Mouse (Mus musculus): ENCODE data around the gene Dmgdh. TPM values are rescaled to one million over a fixed set of nuclear protein-coding genes. Genes with fewer than 3 reads are reported as not detected.
A peak's percentile ranks its signal among the peaks of the same experiment; 100 is the strongest.

The Dmgdh gene
- polyA plus RNA-seq, 1 experiment from 2014 or later = 17.2 TPM

DNA sequence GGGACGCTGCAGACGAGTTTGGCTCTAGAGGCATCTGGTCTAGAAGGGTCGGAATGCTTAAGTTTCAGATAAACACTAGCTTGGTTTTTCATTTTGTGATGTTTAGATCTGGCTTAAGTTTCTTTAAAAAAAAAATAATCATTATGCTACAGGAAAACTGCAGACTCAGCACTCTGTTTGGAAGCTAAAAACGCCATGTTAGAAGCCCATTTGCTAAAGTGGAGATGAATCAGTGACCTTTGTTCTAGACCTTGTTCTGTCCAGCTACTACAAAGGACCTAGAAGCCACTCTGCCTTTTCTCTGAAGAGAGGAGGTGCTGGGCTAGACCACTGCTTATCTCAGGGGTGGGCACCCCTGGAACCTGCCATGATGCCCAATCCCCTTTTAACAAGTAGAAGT is 36.1 kb downstream of the Dmgdh start:
- H3K27me3 ChIP-seq = no peaks in the 10 kb centered on the region
- 69% methylated on average over 4 of the region's 4 CpGs for WGBS (ENCODE audit: insufficient replicate concordance)
- no peaks in the 10 kb centered on the region for H3K9me3 ChIP-seq (replicated peaks)
- no peak for ATAC-seq (ENCODE audit: insufficient read depth)
- H3K36me3 ChIP-seq (replicated peaks) = no peaks in the 10 kb centered on the region
- no peak overlapping the region for H3K4me2 ChIP-seq
- no peak overlapping the region for H3K4me3 ChIP-seq (replicated peaks)
- no peaks in the 10 kb centered on the region; the same call in 1 of the 2 replicates for H3K4me1 ChIP-seq (replicated peaks)
- H3K9ac ChIP-seq = no peak overlapping the region
- 0 out of 2 replicates have a peak overlapping the region, but pooled peaks have one; percentile 34 for H3K27ac ChIP-seq (replicated peaks)

DNA sequence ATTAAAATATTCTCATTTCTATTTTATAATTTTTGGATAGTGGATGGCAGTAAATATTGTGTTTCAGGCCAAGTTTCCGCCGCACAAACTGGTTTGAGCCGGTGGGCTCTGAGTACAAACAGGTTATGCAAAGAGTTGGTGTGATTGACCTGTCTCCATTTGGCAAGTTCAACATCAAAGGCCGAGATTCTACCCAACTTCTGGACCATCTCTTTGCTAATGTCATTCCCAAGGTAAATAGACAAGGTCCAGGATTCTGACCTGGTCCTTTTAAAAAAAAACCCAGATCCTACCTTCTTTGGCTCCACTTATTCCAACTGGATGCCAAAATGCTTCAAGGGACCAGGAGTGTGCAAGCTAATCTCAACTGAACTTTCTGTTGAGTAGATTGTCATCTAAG is 37.0 kb downstream of the Dmgdh start:
- ATAC-seq (ENCODE audit: insufficient read depth) = peak; percentile 37
- H3K36me3 ChIP-seq (replicated peaks) = no peaks in the 10 kb centered on the region
- no peak overlapping the region for H3K4me2 ChIP-seq
- H3K4me1 ChIP-seq (replicated peaks) = no peaks in the 10 kb centered on the region; the same call in 1 of the 2 replicates
- H3K9me3 ChIP-seq (replicated peaks) = no peaks in the 10 kb centered on the region
- no peak overlapping the region for H3K4me3 ChIP-seq (replicated peaks)
- WGBS (ENCODE audit: insufficient replicate concordance) = 60% methylated on average over 4 of the region's 4 CpGs
- H3K9ac ChIP-seq = no peak overlapping the region
- 0 out of 2 replicates have a peak overlapping the region, but pooled peaks have one; percentile 34 for H3K27ac ChIP-seq (replicated peaks)
- H3K27me3 ChIP-seq = no peaks in the 10 kb centered on the region

GRCm38 (mm10) chr13:93712362-93712761 is 38.1 kb downstream of the Dmgdh start:
- no peak overlapping the region for H3K4me3 ChIP-seq (replicated peaks)
- no peaks in the 10 kb centered on the region for H3K9me3 ChIP-seq (replicated peaks)
- no peaks in the 10 kb centered on the region for H3K36me3 ChIP-seq (replicated peaks)
- no peaks in the 10 kb centered on the region for H3K27me3 ChIP-seq
- no peak overlapping the region for H3K27ac ChIP-seq (replicated peaks)
- H3K4me2 ChIP-seq = no peak overlapping the region
- no peaks in the 10 kb centered on the region; the same call in 1 of the 2 replicates for H3K4me1 ChIP-seq (replicated peaks)
- no peak overlapping the region for H3K9ac ChIP-seq
- 56% methylated on average over 4 of the region's 4 CpGs for WGBS (ENCODE audit: insufficient replicate concordance)
- no peak for ATAC-seq (ENCODE audit: insufficient read depth)

- WGBS (ENCODE audit: insufficient replicate concordance) = 60% methylated on average over 3 of the region's 3 CpGs
Observed at GRCm38 (mm10) chr13:93713826-93714225, 39.6 kb downstream of the Dmgdh start.

DNA sequence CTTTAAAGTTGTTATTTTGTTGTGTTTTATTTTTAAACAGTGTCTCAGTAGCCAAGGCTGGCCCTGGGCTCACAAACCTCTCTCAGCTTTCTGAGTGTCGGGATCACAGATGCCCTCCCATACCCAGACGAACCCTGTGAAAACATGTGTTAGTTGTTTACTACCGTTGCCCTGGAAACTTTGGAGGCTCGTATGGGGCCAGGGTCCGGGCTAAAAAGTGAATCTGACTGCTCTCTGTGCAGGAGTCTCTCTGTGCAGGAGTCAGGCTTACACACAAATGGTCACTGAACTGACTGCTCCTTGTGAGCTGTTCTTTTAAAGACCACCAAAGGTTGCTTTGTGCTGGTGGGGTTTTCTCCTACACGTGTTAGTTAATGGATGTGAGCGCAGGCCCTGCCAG is 42.9 kb downstream of the Dmgdh start:
- Histone ChIP-seq H3K9ac (no peak overlapping the region), H3K27ac (replicated peaks) (no peak overlapping the region), H3K4me2 (no peak overlapping the region), H3K9me3 (replicated peaks) (no peaks in the 10 kb centered on the region), H3K27me3 (no peaks in the 10 kb centered on the region), H3K36me3 (replicated peaks) (no peaks in the 10 kb centered on the region), H3K4me3 (replicated peaks) (no peak overlapping the region), H3K4me1 (replicated peaks) (no peaks in the 10 kb centered on the region; the same call in 1 of the 2 replicates)
- ATAC-seq (ENCODE audit: insufficient read depth) = no peak
- WGBS (ENCODE audit: insufficient replicate concordance) = 59% methylated on average over 7 of the region's 7 CpGs

More at GRCm38 (mm10) chr13:93713826-93714225, 39.6 kb downstream of the Dmgdh start:
- Histone ChIP-seq H3K9ac (no peak overlapping the region), H3K9me3 (replicated peaks) (no peaks in the 10 kb centered on the region), H3K4me3 (replicated peaks) (no peak overlapping the region), H3K4me1 (replicated peaks) (no peaks in the 10 kb centered on the region; the same call in 1 of the 2 replicates), H3K36me3 (replicated peaks) (no peaks in the 10 kb centered on the region), H3K4me2 (no peak overlapping the region), H3K27me3 (no peaks in the 10 kb centered on the region), H3K27ac (replicated peaks) (no peak overlapping the region)
- ATAC-seq (ENCODE audit: insufficient read depth) = no peak

DNA sequence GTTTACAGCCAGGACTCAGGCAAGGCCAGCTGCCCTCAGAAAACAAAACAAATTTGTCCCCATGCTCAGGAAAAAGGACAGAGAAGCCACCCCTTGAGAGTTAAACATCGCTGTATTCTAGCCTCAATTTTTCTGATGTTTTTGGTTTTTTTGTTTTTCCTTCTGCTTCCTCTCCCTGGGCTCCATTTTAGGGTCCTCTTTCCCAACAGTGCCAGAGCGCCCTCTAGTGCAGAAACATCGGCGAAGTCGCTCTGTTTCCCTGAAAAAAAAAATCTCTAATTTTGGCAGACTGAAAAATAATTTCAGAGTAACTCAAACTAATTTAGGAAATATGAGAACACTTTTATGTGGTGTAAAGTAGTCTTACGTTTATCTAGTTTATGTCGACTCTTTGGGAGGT is 44.7 kb downstream of the Dmgdh start:
- Histone ChIP-seq H3K27me3 (no peaks in the 10 kb centered on the region), H3K4me3 (replicated peaks) (no peak overlapping the region), H3K9ac (no peak overlapping the region), H3K4me1 (replicated peaks) (no peaks in the 10 kb centered on the region), H3K27ac (replicated peaks) (no peak overlapping the region), H3K4me2 (no peak overlapping the region), H3K9me3 (replicated peaks) (no peaks in the 10 kb centered on the region), H3K36me3 (replicated peaks) (no peaks in the 10 kb centered on the region)
- WGBS (ENCODE audit: insufficient replicate concordance) = 2% methylated on average over 7 of the region's 7 CpGs
- ATAC-seq (ENCODE audit: insufficient read depth) = no peak

DNA sequence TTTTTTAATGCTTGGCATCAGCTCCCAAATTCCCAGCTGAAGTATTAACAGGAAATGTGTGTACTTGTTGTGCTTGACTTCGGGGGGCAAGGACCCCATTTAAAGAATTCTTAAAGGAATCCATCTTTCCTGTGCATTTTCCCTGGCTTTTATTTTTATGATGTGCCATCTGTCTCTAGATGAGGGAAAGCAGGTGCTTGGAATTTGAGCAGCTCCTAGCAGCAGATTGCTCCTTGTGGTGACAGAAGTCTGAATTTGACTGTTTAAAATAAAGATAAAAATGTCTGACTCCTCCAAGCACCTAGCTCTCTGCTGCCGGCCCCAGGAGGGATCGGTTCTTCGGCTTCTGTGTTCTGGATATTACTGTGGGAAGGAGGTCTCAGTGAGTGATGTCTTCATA is 47.7 kb downstream of the Dmgdh start:
- no peak for ATAC-seq (ENCODE audit: insufficient read depth)
- no peak overlapping the region for H3K9ac ChIP-seq
- no peaks in the 10 kb centered on the region for H3K4me1 ChIP-seq (replicated peaks)
- no peaks in the 10 kb centered on the region for H3K27me3 ChIP-seq
- WGBS (ENCODE audit: insufficient replicate concordance) = 70% methylated on average over 4 of the region's 4 CpGs
- H3K36me3 ChIP-seq (replicated peaks) = no peaks in the 10 kb centered on the region
- no peak overlapping the region for H3K27ac ChIP-seq (replicated peaks)
- no peaks in the 10 kb centered on the region for H3K9me3 ChIP-seq (replicated peaks)
- no peak overlapping the region for H3K4me2 ChIP-seq
- no peak overlapping the region for H3K4me3 ChIP-seq (replicated peaks)

DNA sequence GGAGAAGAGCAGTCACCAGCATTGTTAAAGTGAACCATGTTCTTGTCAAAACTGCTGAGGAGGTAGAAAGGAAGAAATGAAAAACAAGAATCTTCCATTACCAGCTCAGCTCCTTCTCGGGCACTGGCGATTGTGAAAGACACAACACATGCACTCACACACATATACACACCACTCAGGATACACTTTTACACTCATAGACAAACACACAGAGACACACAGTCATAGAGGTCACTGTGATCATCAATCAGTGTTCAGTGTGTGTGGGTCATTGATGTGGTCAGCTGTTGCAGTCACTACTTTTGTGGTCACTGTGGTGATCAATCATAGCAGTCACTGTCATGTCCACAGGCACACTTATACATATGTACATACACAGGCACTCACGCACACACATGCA is 49.2 kb downstream of the Dmgdh start:
- whole genome bisulfite sequencing (ENCODE audit: insufficient replicate concordance) = 61% methylated on average over 3 of the region's 3 CpGs
- Histone ChIP-seq H3K27me3 (no peaks in the 10 kb centered on the region), H3K4me3 (replicated peaks) (no peak overlapping the region), H3K4me1 (replicated peaks) (no peaks in the 10 kb centered on the region), H3K4me2 (no peak overlapping the region), H3K27ac (replicated peaks) (no peak overlapping the region), H3K36me3 (replicated peaks) (no peaks in the 10 kb centered on the region), H3K9ac (no peak overlapping the region), H3K9me3 (replicated peaks) (no peaks in the 10 kb centered on the region)
- ATAC-seq (ENCODE audit: insufficient read depth) = no peak

DNA sequence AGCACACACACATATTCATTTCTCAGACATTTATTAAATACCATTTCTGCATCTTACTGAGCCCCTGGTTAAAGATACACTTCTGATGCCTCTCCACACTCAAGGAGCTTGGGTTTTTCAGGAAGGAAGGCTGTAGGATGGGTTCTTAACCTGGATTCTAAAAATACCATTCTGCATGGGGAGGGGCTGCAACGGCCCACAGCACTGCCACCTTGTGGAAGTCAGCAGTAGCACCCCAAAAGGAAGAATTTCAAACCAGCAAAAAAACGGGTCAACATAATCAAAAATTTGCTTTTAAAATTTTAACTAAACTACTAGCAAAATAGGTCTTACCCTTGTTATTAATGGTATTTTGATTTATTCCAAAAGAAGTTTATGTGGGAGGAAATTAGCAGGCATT is 50.0 kb downstream of the Dmgdh start:
- Histone ChIP-seq H3K9ac (no peak overlapping the region), H3K4me3 (replicated peaks) (no peak overlapping the region), H3K4me1 (replicated peaks) (no peaks in the 10 kb centered on the region), H3K36me3 (replicated peaks) (no peaks in the 10 kb centered on the region), H3K27me3 (no peaks in the 10 kb centered on the region), H3K9me3 (replicated peaks) (no peaks in the 10 kb centered on the region), H3K27ac (replicated peaks) (no peak overlapping the region), H3K4me2 (no peak overlapping the region)
- WGBS (ENCODE audit: insufficient replicate concordance) = 12% methylated on average over 2 of the region's 2 CpGs
- no peak for ATAC-seq (ENCODE audit: insufficient read depth)

DNA sequence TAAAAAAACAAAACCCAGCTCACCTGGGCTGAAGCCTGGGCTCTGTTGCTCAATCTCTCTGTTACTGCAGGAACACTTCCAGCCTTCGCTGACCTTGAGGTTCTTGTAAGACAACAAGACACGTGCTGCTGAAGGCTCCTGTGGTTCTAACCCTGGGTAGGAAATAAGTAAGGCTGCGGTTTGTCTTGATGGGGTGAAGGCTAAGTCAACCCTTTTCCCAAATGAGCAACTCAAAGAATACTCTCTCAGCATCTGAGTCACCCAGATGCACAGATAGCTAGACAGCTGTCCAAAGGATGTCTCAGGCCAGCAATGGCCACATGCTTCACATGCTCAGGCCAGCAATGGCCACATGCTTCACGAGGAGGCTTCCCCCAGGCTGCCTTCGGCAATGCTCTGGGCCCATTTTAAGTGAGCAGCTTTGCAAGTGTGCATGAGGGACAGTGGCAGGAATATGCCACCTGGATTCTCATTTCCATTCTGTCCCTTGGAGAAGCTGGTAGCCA is 61.0 kb downstream of the Dmgdh start:
- no peak overlapping the region for H3K4me3 ChIP-seq (replicated peaks)
- H3K36me3 ChIP-seq (replicated peaks) = no peaks in the 10 kb centered on the region
- no peak overlapping the region for H3K27ac ChIP-seq (replicated peaks)
- H3K9me3 ChIP-seq (replicated peaks) = no peaks in the 10 kb centered on the region
- WGBS (ENCODE audit: insufficient replicate concordance) = 60% methylated on average over 5 of the region's 5 CpGs
- H3K4me2 ChIP-seq = no peak overlapping the region
- ATAC-seq (ENCODE audit: insufficient read depth) = no peak
- no peaks in the 10 kb centered on the region for H3K27me3 ChIP-seq
- no peak overlapping the region for H3K9ac ChIP-seq
- H3K4me1 ChIP-seq (replicated peaks) = no peaks in the 10 kb centered on the region

- H3K9me3 ChIP-seq (replicated peaks) = no peaks in the 10 kb centered on the region
- H3K9ac ChIP-seq = no peak overlapping the region
- no peaks in the 10 kb centered on the region for H3K4me1 ChIP-seq (replicated peaks)
- no peaks in the 10 kb centered on the region for H3K27me3 ChIP-seq
- H3K4me3 ChIP-seq (replicated peaks) = no peak overlapping the region
- 60% methylated on average over 8 of the region's 8 CpGs for WGBS (ENCODE audit: insufficient replicate concordance)
- H3K27ac ChIP-seq (replicated peaks) = no peak overlapping the region
- no peak overlapping the region for H3K4me2 ChIP-seq
- no peak for ATAC-seq (ENCODE audit: insufficient read depth)
- H3K36me3 ChIP-seq (replicated peaks) = no peaks in the 10 kb centered on the region
Observed at GRCm38 (mm10) chr13:93744118-93744517, 69.9 kb downstream of the Dmgdh start.
